Mouse (Mus musculus) forebrain, embryonic 14.5 days (tissue): ENCODE data around the gene Cwf19l1. TPM values are rescaled to one million over a fixed set of nuclear protein-coding genes. Genes with fewer than 3 reads are reported as not detected.

Experiments used
- ATAC-seq: fragments of 200-750 bp; cut with Nextera tagmentation; 2 replicates; pipeline ENCODE4 v1.8.0; 2017; ENCODE audit warnings: mild to moderate bottlenecking, moderate library complexity
- DNase-seq: peaks from one replicate; pipeline ENCODE4 v3.0.0-alpha.2; 2015; ENCODE audit warnings: low spot score
- H3K27ac ChIP-seq: fragments of 300-500 bp; sonication (generic); 2 replicates; pipeline ENCODE4 v1.5.1; 2014; ENCODE audit warnings: low read depth, mild to moderate bottlenecking, control low read depth, low read length, moderate library complexity
- H3K27me3 ChIP-seq: fragments of 300-500 bp; sonication (generic); replicated peaks from 2 replicates; pipeline ENCODE4 v1.6.1; 2014; ENCODE audit warnings: low read length, control low read depth, mixed read lengths; ENCODE audit not compliant: control insufficient read depth, insufficient read depth
- H3K36me3 ChIP-seq: fragments of 300-500 bp; sonication (generic); 2 replicates; pipeline ENCODE4 v1.6.1; 2014; ENCODE audit warnings: low read length, control low read depth; ENCODE audit not compliant: control insufficient read depth, insufficient read depth
- H3K4me1 ChIP-seq: fragments of 300-500 bp; sonication (generic); 2 replicates; pipeline ENCODE4 v1.6.1; 2014; ENCODE audit warnings: antibody characterized with exemption, low read length, control low read depth; ENCODE audit not compliant: control insufficient read depth, insufficient read depth
- H3K4me2 ChIP-seq: fragments of 300-500 bp; sonication (generic); 2 replicates; pipeline ENCODE4 v1.6.1; 2014; ENCODE audit warnings: mild to moderate bottlenecking, control low read depth, low read length
- H3K4me3 ChIP-seq: fragments of 300-500 bp; sonication (generic); 2 replicates; pipeline ENCODE4 v1.5.1; 2014; ENCODE audit warnings: low read depth, low read length, control low read depth
- H3K9ac ChIP-seq: fragments of 300-500 bp; sonication (generic); 2 replicates; pipeline ENCODE4 v1.6.1; 2014; ENCODE audit warnings: mild to moderate bottlenecking, low read length, control low read depth, moderate library complexity
- H3K9me3 ChIP-seq: fragments of 300-500 bp; sonication (generic); replicated peaks from 2 replicates; pipeline ENCODE4 v1.6.1; 2016; ENCODE audit warnings: low read length, control low read depth, mixed read lengths; ENCODE audit not compliant: control insufficient read depth
- WGBS: fragments of 180-500 bp; shearing (Covaris S2); extraction: QIAGEN DNeasy Blood & Tissue Kit; methylation state at CpG from one replicate; pipeline ENCODE4 v1.1.7; 2014; 5-methylcytosine and 5-hydroxymethylcytosine counted together
- polyA plus RNA-seq: library from polyadenylated mRNA; unstranded; fragments of >200 nt; fragmentation: Nextera tagmentation; extraction: Ambion mirVana; gene quantifications from 2 replicates; pipeline ENCODE4 v1.2.1, GENCODE M21; 2014

Gene Cwf19l1
- polyA plus RNA-seq, 1 experiment from 2014 or later, result 37.3 TPM

DNA sequence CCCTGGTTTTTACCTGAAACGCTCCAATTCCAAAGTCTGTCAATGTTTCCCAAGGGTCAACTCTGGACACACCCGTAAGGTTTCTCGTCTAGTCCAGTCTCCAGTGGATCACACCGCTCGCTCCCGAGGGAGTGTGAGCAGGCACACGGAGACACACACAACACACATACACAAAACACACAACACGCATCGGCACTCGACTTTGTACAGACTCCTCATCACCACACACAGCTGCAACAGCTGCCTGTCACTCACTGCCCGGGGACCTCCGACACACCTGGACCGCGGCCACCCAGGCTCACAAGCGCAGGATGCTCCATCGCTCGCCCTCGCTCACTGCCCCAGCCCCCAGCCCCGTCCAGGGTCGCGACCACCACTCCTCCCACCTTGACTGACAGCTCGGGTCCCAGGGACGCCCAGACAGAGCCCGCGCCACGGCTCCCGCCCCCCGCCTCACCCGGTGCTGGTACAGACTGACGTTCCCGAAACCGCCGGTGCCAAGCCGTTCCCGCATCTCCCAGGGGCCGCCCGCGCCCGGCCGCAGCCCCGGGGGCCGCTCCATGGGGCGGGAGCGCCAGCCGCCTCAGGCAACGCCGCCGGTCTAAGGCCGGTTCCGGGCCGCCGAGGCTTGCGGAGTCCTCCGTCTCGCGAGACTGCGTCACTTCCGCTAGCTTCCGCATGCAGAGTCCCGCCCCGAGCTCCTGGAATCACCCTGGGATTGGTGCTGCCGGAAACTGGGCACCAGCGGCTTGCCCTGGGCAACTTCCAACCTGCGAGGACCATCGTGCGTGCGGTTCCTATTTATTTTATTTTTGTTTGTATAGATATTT is 28.6 kb downstream of the Cwf19l1 start, which contains the start of gene Chuk:
Gene Chuk (minus strand): TSS at position 650 of the 830 bp plus-strand sequence.
- H3K4me1 ChIP-seq, result peaks cover 12% of the 10 kb centered on the region

GRCm38 (mm10) chr19:44104393-44104792 is 31.3 kb downstream of the Cwf19l1 start:
- no peaks in the 10 kb centered on the region for H3K9me3 ChIP-seq
- WGBS, result 96% methylated on average over 1 of the region's 1 CpGs

More for the DNA sequence above, 28.6 kb downstream of the Cwf19l1 start, which contains the start of gene Chuk:
- peak; percentile 100 for ATAC-seq
- Histone ChIP-seq H3K4me3 (peak within 1 kb of the TSS; percentile 92), H3K9me3 (no peaks in the 10 kb centered on the region), H3K27ac (peak within 1 kb of the TSS; percentile 48; the same call in 1 of the 2 replicates), H3K27me3 (no peaks in the 10 kb centered on the region), H3K9ac (peak within 1 kb of the TSS; percentile 95), H3K4me2 (peak within 1 kb of the TSS; percentile 87), H3K36me3 (peaks cover 16% of the 10 kb centered on the region)
- DNase-seq, result peak; percentile 99
- 1% methylated on average over 64 of the region's 67 CpGs for WGBS

DNA sequence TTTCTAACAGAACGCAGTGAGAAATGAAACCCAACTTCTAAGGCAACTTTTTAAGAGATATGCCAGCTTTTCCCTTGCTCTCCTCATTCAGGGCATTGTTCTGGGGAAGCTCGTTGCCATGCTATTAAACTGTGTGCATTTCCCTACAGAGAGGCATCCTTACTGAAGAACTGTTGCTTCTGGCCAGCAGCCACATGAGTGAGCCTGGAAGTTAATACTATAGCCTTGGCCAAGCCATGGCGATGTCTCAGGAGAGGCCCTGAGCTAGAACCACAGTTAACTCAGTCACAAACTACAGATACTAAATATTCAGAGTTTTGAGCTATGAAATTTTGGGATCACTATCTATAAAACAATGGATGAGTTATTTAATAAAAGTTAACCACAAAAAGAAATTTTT is 32.7 kb downstream of the Cwf19l1 start:
- no peak overlapping the region for H3K4me3 ChIP-seq
- peaks cover 19% of the 10 kb centered on the region for H3K36me3 ChIP-seq
- H3K4me2 ChIP-seq, result no peak overlapping the region
- no peak overlapping the region for H3K27ac ChIP-seq
- no peak for DNase-seq
- ATAC-seq, result no peak
- no peaks in the 10 kb centered on the region for H3K27me3 ChIP-seq
- H3K9me3 ChIP-seq, result no peaks in the 10 kb centered on the region
- H3K9ac ChIP-seq, result no peak overlapping the region
- H3K4me1 ChIP-seq, result peaks cover 10% of the 10 kb centered on the region
- WGBS, result 86% methylated on average over 3 of the region's 3 CpGs

More at GRCm38 (mm10) chr19:44104393-44104792, 31.3 kb downstream of the Cwf19l1 start:
- no peak overlapping the region for H3K9ac ChIP-seq
- no peak for DNase-seq
- H3K4me3 ChIP-seq, result no peak overlapping the region
- peaks cover 12% of the 10 kb centered on the region for H3K4me1 ChIP-seq
- H3K27ac ChIP-seq, result no peak overlapping the region
- H3K4me2 ChIP-seq, result no peak overlapping the region
- no peak for ATAC-seq
- no peaks in the 10 kb centered on the region for H3K27me3 ChIP-seq
- peaks cover 10% of the 10 kb centered on the region for H3K36me3 ChIP-seq

DNA sequence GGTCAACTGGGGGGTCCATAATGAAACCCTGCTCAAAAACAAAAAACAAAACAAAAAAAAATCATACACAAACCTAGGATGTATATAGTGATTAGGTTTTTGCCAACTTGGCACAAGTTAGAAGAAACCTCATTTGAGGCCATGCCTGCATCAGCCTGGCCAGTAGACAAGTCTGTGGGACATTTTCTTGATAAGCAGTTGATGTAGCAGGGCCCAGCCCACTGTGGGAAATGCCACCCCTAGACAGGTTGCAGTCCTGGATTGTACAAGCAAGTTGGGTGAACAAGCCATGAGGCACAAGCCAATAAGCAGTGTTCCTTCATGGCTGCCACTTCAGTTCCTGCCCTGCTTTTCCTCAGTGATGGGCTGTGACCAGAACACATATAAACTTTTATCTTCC is 34.8 kb downstream of the Cwf19l1 start:
- Histone ChIP-seq H3K4me1 (no peaks in the 10 kb centered on the region), H3K9me3 (peaks cover 1% of the 10 kb centered on the region; the same call in 1 of the 2 replicates), H3K4me2 (no peak overlapping the region), H3K27ac (no peak overlapping the region), H3K27me3 (no peaks in the 10 kb centered on the region), H3K36me3 (peaks cover 36% of the 10 kb centered on the region), H3K9ac (no peak overlapping the region), H3K4me3 (no peak overlapping the region)
- DNase-seq, result no peak
- ATAC-seq, result no peak

DNA sequence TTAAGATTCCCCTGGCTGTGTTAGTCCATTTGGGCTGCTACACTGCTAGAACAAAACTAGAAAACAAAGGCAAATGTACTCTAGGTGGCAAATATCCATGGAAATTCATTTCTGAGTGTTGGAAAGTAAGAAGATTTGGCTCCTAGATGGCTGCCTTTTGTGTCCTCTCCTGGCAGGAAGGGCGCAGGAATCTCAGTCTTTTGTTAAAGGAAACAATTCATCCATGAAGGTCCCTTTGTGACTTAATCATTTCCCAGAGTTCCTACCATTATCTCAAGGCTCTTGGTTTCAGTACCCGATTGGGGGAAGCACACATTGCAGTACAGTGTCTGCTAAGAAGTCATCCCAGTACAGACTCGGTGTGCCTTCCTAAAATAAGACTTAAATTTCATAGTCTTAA is 49.4 kb downstream of the Cwf19l1 start:
- WGBS, result 12% methylated on average over 3 of the region's 3 CpGs
- Histone ChIP-seq H3K9me3 (no peaks in the 10 kb centered on the region), H3K27me3 (no peaks in the 10 kb centered on the region), H3K9ac (no peak overlapping the region), H3K4me1 (no peaks in the 10 kb centered on the region), H3K27ac (no peak overlapping the region), H3K36me3 (peaks cover 58% of the 10 kb centered on the region), H3K4me2 (no peak overlapping the region), H3K4me3 (no peak overlapping the region)
- no peak for DNase-seq
- ATAC-seq, result no peak

DNA sequence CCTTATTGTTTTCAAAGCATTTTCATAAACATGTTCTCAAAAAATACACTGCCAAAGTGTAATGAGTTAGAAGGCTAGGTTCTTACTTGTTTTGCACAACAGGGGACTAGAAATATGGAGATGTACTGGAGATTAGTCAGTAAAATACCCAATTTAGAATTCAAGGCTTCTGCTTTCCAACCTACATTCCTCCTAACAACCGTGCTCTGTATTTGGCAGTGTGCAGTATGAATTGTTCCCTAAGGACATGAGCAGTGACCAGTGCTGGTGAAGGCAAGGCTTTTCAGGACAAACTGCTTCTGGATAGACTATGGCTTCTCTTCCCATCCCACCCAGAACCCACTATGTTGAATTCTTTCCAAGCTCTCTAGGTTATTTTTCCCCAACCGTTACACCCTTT is 54.8 kb downstream of the Cwf19l1 start:
- Histone ChIP-seq H3K9me3 (no peaks in the 10 kb centered on the region), H3K4me1 (no peaks in the 10 kb centered on the region), H3K36me3 (peaks cover 61% of the 10 kb centered on the region), H3K4me3 (no peak overlapping the region), H3K9ac (no peak overlapping the region), H3K27me3 (no peaks in the 10 kb centered on the region), H3K27ac (no peak overlapping the region), H3K4me2 (no peak overlapping the region)
- 91% methylated on average over 2 of the region's 2 CpGs for WGBS
- no peak for ATAC-seq
- no peak for DNase-seq

DNA sequence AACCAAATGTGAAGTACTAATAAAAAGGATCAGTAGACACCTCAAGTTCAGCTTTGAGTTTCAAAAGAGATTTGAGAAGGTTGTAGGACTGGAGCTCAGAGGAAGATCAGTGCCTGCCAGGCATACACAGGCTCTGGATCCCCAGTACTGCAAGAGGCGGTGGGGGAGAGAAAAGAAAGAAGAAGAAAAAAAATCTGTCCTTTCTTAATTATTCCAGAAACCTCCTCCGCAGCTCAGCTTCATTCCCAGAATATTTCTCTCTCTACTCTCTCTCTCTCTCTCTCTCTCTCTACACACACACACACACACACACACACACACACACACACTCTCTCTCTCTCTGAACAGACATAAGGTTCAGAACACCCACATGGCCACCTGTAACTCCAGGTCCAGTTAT is 55.7 kb downstream of the Cwf19l1 start:
- Histone ChIP-seq H3K9ac (no peak overlapping the region), H3K27me3 (no peaks in the 10 kb centered on the region), H3K4me3 (no peak overlapping the region), H3K9me3 (no peaks in the 10 kb centered on the region), H3K36me3 (peaks cover 65% of the 10 kb centered on the region), H3K4me1 (no peaks in the 10 kb centered on the region), H3K27ac (no peak overlapping the region), H3K4me2 (no peak overlapping the region)
- 86% methylated on average over 2 of the region's 2 CpGs for WGBS
- no peak for ATAC-seq
- no peak for DNase-seq

DNA sequence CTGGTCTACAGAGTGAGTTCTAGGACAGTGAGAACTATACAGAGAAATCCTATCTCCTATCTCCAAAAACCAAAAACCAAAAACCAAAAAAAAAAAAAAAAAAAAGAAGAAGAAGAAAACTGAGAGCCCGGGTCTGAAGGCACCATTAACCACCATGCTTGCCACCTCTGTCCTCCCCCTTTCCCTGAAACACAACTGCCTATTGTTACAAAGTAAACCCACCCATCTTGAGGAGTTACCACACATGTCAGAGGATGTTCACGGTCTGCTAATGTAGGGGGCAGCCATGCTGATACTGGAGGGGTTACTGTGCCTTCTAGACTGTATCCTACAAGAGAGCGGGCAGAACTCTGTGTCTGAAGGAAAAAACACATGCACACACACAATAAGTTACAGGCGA is 58.7 kb downstream of the Cwf19l1 start:
- no peak for ATAC-seq
- H3K9me3 ChIP-seq, result no peaks in the 10 kb centered on the region
- no peak overlapping the region for H3K9ac ChIP-seq
- no peak overlapping the region for H3K27ac ChIP-seq
- H3K27me3 ChIP-seq, result no peaks in the 10 kb centered on the region
- H3K4me3 ChIP-seq, result no peak overlapping the region
- DNase-seq, result no peak
- 90% methylated on average over 4 of the region's 4 CpGs for WGBS
- H3K4me2 ChIP-seq, result no peak overlapping the region
- H3K4me1 ChIP-seq, result no peaks in the 10 kb centered on the region
- peaks cover 61% of the 10 kb centered on the region for H3K36me3 ChIP-seq

GRCm38 (mm10) chr19:44076457-44076856 is 59.2 kb downstream of the Cwf19l1 start:
- Histone ChIP-seq H3K4me3 (no peak overlapping the region), H3K9ac (no peak overlapping the region), H3K27me3 (no peaks in the 10 kb centered on the region), H3K4me2 (no peak overlapping the region), H3K36me3 (peaks cover 61% of the 10 kb centered on the region), H3K4me1 (no peaks in the 10 kb centered on the region), H3K27ac (no peak overlapping the region), H3K9me3 (no peaks in the 10 kb centered on the region)
- no peak for DNase-seq
- WGBS, result 92% methylated on average over 9 of the region's 9 CpGs
- no peak for ATAC-seq
